Mouse (Mus musculus) cerebellum, adult 11-12 months (tissue): Measurements from ENCODE around the gene Plekha7.

Experiments
- DNase-seq: peaks from one replicate; pipeline ENCODE4 v3.0.0; 2022

Plekha7 gene

DNA sequence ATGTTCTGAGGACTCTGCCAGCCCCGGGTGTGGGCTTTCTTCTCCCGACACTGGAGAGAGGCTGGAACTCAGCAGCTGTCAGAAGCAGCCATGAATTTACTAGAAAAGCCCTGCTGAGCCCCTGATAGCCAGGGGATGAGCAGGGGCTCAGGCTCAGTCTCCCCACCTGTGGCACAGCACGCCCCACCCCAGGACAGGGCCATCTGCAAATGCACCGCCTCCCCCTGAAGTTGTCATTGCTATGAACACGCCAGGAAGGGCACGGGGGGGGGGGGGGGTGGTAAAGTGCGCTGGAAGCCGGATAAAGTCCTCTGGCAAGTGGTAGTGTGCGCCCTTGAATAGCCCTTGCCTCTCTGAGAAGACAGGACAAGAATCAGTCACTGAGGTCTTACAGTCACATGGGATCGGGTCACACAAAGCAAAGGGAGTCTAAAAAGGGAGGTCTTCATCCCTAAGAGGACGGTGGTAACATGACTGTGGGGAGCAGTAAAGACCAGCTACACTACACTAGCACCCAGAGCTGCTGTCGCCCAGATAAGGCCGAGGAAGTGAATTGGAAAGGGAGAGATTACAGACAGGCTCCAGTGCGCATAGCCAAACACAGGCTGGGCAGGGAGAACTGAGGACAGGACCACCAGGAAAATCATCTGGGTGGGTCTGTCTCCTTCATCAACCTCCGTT, 61.3 kb downstream of the Plekha7 start:
- DNase-seq: no peak

DNA sequence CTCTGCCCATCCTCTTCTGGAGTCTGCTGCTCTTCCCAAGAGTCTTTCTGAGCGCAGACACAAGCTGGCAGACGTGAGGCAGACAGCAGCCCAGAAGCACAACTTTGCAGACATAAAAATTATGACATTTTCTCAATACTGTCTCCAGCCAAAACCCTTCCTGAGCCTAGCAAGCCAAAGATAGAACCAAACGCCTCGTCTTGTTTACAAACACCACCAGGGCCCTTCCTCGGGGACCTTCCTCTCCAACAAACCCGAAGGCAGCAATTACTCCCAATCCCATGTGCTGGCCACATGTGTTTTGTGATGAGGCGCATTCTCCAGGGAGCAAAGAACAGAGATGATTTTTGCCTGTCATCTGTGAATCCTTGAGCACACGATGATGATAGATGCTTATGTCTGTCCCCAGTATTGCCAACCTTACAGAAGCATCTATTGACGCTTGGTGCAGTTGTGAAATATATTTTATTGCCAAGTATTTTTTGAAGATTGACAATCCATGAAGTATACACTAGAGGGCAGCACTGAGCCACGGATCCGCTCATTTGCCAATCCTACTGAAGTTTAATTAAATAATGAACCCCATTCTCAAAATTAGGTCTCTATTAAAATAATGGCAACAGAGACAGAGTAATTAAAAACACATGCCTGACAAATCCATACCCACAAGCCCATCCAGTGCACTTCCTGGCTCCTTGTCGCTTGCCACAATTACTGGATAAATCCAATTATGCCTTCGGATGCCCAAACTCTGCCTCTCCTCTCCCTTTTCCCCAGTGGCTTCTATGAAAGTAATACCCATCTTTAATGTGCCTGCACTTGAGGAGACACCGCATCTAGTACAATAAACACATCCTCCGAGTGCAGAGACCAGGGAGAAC, 62.1 kb downstream of the Plekha7 start:
- DNase-seq: no peak

DNA sequence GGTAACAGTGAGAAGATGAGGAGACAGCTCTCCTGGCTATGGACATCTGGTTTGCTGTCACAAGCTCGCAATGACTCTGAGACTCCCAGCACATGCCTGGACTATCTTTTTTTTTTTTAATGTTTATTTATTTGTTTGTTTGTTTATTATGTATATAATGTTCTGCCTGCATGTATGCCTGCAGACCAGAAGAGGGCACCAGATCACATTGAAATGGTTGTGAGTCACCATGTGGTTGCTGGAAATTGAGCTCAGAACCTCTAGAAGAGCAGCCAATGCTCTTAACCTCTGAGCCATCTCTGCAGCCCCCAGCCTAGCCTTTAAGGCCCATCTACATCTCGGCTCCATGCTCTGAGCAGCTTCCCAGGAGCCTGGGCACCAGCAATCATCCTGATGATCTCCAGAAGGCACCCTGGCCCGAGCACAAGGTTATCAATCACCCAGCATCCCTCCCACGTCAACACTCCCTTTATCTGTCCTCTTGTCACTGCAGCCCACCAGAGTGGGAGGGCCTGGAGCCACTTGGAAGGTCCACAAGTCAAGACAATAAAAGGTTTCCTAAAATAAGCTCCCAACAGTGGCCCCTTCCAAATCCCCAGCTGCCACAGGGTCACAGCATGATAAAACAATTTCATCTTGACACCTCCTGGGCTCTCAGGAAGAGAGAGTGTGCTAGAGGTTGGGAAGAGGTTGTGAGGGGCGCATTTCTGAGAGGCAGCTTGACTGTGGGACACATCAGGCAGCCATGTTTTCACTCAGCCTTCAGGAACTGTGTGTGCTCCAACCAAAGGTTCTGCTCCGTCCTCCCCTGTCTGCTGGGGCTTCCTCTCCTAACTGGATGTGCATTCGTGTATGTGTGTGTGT, 63.6 kb downstream of the Plekha7 start:
- DNase-seq: no peak

DNA sequence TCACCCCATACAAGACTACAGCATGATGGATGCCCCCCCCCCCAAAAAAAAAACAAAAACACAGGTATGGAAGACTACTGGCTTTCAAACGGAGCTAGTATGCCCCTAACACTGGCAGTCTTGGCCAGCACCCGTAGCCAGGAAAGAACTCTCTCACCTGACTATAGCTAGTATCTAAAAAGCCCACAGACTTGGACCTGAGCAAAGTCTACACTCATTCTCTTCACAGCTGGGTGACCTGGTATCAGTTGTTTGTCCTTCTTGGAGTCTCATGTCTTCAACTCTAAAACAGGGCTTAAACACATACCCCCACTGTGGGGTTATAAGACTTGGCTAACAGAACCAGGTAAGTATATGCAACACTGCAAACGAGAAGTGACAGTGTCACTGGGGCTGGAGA, 65.4 kb downstream of the Plekha7 start:
- no peak for DNase-seq

DNA sequence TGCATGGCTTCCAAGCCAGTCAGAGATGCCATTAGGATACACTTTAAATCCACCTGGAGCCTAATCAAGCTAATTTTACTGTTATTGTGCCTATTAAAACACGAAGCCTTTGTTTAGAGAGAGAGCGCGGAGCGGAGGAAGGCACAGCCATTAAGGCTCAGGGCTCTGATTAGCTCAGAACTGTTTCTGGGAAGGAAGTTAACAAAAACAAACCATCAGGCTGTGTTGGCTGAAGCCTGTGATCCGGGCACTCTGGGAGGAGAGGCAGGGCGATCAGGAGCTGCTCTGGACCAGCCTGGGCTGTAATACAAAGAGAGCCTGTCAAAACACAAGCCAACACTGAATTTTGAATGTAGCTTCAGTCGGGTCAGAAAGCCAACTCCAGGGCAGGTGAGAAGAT, 66.6 kb downstream of the Plekha7 start:
- no peak for DNase-seq

DNA sequence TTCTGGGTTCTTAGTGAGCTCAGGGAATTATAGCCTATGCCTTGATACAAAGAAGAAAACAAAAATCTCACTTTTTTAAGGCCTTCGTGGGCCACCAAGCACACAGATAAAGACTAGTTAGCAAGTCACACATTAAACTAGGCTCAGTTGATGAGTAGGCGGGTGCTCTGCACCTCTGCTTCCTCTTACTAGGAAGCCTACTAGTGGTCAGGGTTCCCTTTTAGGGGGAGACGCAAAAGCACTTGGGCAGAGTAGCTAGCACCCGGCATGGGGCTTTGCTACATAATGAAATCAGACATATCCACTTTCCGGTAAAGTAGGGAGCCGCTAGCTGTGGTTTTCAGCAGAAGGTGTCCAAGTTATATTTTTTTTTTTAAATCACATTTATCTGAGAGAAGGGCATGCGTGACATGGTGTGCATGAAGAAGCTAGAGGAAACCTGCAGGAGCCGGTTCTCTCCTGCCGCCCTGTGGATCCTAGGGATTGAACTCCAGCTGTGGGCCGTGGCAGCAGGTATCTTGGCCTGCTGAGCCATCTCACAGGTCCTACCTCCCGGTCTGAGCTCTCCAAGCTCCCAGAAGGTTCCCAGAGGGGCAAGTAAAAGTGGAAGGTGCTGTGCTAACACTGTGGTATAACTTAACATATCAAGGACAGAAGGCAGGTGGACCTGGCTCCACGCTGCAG, 67.2 kb downstream of the Plekha7 start:
- no peak for DNase-seq

DNA sequence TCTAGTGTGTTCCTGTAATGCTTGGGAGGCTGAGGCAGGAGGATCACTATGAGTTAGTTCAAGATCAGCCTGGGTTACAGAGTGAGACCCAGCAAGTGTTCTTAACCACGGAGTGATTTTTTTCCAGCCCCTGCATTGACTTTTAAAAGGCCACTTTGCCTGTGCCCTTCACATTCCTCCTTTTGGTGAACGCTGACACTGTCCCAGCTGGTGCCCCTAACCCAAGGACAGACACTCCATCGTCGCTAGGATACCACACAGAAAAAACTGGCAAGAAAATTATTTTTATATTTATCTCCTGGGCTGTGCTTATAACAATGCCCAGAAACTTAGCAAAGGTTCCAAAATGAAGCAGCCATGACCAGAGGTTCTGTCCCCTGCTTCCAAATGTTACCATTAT, 67.8 kb downstream of the Plekha7 start:
- DNase-seq: no peak

DNA sequence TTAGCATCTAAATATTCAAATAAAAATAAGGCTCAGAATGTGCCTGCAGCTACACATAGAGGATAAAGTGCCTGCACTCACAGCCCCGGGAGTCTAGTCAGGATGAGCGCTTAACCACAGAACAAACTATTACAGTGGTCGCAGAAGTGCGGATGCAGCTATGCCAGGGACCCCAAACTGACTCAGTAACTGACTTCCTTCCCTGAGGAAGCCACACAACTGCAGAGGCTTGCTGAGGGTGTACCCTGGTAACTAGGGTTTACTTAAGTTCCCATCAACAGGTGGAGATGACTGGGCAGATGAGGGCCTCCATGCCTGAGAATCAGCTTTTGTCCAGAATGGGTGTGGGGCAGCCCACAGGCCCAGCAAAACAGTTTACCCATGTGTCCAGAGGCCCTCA, 69.9 kb downstream of the Plekha7 start:
- DNase-seq: no peak

DNA sequence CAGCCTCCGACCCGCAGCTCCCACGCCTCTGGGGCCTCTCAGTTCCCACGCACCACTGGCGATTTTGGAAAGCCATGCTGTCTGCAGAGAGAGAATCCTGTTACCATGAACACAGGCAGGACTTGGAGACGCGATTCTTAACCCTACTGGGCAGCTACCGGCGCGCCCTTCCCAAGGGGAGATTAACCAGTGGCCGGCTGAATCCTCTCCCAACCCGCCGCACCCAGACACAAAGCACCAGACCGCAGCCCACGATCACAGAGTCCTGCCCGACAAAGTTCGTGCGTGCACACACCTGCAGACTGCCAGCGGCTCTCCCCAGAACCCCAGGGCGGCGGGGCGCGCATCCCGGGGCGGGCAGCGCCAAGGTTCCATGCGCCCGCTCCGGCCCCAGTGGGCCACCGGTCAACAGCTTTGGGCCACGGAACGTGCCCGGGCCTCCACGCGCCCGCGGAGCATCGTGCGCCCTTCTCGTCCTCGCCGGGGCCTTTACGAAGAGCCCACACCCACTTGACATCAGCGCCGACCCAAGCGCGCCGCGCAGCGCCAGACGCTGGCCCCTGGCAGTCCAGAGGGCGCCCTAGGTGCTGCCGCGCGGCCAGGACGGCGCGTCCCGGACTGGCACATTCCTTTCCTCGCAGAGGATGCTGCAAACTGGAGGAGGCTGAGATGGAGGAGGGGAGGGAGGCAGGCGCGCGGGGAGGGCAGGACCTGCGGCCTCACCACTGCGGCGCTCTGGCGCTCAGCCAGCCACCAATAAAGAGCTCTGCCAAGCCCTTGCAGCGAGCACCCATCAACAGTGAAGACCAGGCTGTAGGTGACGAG, 70.8 kb downstream of the Plekha7 start:
- DNase-seq: no peak

DNA sequence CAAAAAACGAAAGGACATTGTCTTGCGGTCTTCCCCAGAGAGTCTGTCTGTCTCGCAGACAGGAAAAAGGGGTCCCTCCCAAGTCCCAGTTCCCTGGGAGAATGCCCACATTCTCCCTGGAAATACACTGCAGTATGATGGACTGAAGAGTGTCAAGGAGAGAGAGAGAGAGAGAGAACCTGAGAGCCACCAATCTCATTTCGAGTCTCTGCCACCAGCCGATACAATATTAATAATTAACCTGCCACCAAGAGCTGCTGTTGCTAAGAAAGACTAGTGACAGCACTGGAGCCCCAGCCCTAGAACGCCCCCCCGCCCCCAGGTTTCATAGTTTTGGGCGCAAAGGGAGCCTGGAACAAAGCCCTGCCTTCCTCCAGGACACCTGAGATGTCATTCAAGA, 71.6 kb downstream of the Plekha7 start:
- DNase-seq: no peak

DNA sequence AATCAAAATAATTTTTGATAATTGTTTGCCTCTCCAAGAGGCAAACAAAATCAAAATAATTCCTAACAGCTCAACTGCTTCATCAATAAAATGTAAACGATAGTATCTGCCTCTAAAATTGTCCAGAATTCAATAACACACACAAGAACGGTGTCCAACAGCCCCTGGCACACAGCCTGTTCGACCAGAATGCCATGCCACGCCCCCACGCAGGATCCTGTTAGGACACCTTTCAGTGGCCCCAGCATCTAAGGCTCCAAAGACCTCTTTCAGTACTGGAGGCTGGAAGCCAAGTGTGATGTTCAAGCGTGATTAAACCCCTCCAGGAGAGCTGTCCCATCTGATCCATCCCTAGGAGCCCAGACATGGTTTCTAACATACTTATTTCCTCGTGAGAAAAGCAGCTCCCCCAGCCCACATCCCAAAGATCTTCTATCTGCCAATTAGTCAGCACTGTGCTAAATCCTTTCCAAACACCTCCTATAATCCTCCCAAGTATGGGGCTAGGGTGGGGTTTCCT, 73.8 kb downstream of the Plekha7 start:
- DNase-seq: no peak

DNA sequence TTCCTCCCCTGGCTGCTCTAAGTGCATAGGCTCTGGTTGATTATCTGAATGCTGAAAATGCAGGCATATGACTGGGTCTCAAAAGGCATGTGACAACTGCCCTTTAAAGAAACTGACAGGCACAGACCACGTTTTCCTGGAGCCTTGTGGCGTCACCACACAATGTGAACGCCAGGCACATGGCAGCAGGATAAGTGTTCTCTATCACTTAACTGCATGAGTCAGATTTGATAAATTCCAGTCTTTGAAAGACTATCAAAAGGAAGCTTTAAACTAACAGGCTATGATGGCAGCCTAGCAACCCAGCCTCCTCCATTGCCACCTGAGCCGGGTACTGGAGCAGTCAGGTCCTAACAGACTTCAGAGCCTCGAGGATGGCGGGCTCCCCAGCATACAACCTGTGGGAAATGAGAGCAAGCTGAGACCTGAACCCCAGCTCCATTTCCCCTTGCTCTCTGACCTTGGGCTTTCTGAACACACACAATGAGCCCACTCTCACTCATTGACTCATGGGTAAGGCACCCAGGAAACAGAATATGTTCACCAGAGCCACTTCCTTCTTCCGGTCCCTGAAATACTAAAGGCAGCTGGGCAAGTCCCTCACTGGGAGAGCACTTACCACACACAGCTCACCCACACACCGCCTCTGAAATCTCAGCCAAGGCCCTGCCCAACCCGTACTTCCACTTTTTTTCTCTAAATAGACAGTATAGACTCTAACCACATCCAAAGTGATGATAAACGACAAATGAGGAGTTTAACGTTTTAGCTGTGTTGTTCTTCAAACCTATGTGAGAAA, 77.2 kb downstream of the Plekha7 start:
- no peak for DNase-seq

DNA sequence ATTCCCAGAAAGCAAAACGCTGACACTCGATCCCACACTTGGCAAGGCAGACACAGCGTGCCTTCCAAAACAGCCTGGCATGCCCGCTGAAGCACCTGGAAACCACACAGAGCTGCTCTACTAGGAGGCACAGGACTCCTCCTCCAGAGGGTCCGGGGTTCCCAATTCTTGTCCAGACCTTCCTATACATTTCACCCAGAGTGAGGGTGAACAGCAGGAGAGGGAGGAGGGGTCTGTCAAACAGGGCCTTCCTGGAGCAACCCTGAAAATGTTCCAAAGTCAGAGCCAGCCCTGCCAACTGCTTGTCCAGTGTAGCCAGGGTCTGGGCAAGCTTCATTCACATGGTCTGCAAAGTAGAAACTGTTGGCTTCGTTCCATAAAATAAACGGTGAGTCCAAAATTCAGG, 81.3 kb downstream of the Plekha7 start:
- peak; percentile 47 for DNase-seq

DNA sequence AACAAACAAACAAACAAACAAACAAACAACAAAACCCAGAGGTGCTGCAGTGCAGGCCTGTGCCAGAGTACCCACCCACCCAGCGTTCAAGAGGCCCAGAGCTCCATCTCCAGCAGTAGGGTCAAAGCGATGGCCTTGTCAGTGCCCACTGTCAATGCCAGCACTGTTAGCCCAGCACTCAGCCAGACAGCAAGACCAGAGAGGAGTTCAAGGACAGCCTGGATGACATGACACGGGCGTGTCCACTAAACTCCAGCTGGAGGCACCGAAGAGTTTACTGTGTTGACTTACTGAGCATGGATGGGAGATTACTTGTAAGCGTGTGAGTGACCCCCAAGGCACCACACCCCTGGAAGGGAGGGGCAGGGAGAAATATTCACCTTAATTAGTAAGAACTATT, 81.9 kb downstream of the Plekha7 start:
- DNase-seq: no peak

DNA sequence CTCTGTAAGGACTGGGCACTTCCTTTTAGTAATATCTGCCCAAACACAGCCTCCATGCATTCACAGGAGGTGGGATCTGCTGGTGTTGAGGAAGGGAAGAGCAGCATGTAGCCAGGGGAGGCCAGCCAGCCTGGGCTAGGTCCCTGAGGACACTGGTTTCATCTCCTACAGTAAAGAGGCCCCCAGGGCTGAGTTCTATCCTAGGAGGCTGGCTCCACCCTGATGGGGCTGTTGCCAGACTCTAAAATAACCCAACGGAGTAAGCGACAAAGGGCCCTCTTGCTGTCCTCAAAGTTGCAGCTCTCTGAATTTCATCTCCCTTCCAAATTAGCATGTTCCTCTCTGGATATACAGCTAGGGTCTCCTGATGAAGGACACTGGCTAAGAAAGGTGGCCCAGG, 83.6 kb downstream of the Plekha7 start:
- DNase-seq: no peak

DNA sequence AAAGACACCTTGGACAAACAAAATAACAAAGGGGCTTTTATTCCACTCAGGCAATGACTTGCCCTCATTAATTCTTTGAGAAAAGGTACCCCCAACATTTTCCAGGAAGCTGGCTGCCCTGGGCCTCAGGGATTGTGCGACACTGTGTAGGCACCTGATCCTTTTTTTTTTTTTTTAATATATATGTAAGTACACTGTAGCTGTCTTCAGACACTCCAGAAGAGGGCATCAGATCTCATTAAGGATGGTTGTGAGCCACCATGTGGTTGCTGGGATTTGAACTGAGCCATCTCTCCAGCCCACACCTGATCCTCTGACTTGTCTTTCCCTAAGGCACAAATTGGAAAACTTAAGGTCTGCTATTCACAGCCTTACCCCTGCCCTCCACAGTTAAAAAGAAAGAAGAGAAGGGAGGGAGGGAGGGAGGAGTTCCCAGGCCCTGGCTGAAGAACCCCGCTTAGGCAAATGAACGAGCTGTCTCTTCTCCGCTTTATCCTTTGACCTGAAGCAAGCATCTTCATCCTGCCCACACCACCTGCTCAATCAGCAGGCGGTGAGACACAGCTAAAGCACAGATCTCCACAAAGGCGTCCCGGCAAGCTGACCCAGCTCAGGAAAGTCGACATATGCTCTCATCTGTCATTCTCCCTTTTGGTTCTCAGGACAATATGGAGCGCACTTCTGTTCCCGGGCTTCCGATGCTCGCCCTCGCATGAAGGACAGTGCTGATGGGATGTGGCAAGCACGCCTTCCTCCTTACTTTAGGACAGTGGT, 85.0 kb downstream of the Plekha7 start:
- peak; percentile 84 for DNase-seq

DNA sequence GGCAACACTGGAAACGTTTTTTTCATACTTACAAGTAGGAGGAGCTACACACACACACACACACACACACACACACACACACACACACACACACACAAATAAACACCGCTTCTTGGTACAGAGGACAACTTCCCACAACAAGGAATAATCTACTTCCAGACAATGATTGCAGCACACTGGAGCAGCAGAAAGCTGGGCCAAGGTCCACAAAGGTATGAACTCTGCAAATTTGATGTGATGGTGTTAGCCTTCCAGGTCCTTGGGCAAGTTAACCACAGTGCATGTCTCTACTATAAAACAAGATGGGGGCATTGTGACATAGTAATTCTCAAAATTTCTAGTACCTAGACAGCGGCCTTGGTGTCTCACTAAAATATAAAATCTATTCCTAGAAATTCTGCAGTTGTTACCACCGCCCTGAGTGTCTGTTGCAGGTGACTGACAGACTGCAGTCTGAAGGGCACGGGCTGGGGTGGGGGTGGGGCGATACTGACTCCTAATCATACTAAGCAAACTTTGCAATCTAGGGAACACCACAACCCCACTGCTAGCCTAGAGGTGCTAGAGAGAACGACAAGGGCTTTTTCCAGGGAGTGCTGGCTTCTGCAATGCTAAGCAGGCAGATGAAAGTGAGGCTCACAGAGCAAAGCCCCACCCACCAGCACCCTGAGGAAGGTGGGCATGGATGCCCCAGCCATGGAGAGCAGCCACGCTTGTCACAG, 85.7 kb downstream of the Plekha7 start:
- DNase-seq: peak; percentile 36

DNA sequence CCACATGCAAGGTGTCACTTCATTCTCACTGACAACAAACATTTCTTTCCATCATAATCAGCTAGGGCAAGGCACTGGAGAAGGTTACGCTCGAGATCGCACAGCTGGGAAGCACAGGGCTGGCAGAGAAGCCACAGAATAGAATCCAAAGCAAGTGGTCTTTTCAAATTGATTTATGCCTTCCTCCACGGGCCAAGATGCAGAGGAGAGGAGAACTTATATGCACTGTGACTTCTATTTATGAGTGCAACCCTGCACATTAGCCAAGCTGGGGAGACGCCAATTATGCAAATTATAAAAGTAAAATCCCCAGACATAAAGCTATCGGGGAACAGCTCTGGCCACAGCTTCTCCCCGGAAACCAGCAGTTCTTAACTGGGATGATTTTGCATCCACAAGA, 86.3 kb downstream of the Plekha7 start:
- DNase-seq: no peak

DNA sequence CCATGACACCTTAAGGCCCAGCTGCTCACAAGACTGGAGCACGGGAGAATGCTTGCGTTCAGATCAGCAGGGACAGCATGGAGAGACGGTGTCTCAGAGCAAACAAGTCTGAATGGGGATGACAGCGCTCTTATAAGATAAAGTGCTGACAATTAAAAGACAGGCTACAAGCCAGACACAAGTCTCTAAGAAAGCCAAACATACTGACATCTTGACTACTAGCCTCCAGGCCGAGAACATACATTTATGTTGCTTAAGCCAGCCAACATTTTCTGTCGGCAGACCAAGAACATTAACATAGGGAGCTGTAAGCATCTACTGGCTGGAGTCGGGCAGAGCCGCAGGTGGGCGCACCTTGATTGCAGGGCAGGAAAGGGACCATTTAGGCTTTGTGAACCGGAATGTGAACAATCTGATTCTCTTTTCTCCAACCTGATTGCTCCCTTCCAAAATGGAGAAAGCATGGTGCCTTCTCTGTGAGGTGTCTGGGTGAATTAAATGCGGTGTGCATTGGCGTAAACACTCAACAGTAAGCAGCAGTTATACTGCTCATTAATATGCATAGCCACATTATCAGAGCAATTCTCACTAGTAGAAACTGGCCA, 88.0 kb downstream of the Plekha7 start:
- DNase-seq: no peak
